12 mouse cellular contexts compared by ENCODE assay signal in genomic region chr7:14030831-14031230, GRCm38 (mm10). TPM values are rescaled to one million over a fixed set of nuclear protein-coding genes. Genes with fewer than 3 reads are reported as not detected.
A peak's percentile ranks its signal among the peaks of the same experiment; 100 is the strongest.
DNase-seq lines count a peak whose midpoint lies in the region; ATAC-seq lines count a peak whose summit lies in the region.
"Not testable (repeated sequence)": the region's sequence is repeated elsewhere in the genome, so short reads cannot be mapped to it uniquely, and the experiment has no call there.
"Had no signal": no experiment of that assay in that cellular context is flagged by ENCODE, and none has a peak within 500 bp of the region (broad histone marks: within the 10 kb centered on the region; RNA-seq: fewer than 3 reads in every experiment).

No protein-coding gene starts in this region.

- DNase-seq in ES-CJ7 (ENCODE audit: low read depth, low spot score) (peak; percentile 21), R1 (ENCODE audit: low read depth, low spot score) (peak; percentile 52), ZHBTc4 (ENCODE audit: low read depth, low spot score) (peak; percentile 67)
- DNase-seq in midbrain, embryonic 11.5 days (ENCODE audit: low spot score, missing footprints) = peak; percentile 54

- not testable (repeated sequence) for H3K27me3 ChIP-seq in midbrain, embryonic 11.5 days (ENCODE audit: control insufficient read depth, insufficient read depth, low read length)

- H3K36me3 ChIP-seq in midbrain, embryonic 11.5 days (ENCODE audit: control insufficient read depth, insufficient read depth, low read length) = not testable (repeated sequence)

- H3K9me3 ChIP-seq in midbrain, embryonic 11.5 days (ENCODE audit: control insufficient read depth, low read length) = not testable (repeated sequence)

- H3K4me1 ChIP-seq in midbrain, embryonic 11.5 days (ENCODE audit: control insufficient read depth, insufficient read depth, low read length) = not testable (repeated sequence)

- not testable (repeated sequence) for ATAC-seq in midbrain, embryonic 11.5 days (ENCODE audit: low FRiP score)

- H3K9ac ChIP-seq in midbrain, embryonic 11.5 days (ENCODE audit: low read length) = not testable (repeated sequence)

- not testable (repeated sequence) for H3K27ac ChIP-seq in midbrain, embryonic 11.5 days (ENCODE audit: low read depth, low read length)

- H3K4me3 ChIP-seq in midbrain, embryonic 11.5 days (ENCODE audit: low read depth, low read length) = not testable (repeated sequence)

- not testable (repeated sequence) for H3K4me2 ChIP-seq in midbrain, embryonic 11.5 days

RNA-seq across cellular contexts. Expression of gene Sult2a4, which starts 41.4 kb away (rescaled TPM):
- polyA plus RNA-seq in midbrain, embryonic 11.5 days (2014; fragmentation: Nextera tagmentation; extraction: Ambion mirVana) = not detected in 2 replicates
- polyA plus RNA-seq: activated CD4-positive, CD25-positive, alpha-beta regulatory T cell, adult 4 months; adrenal gland, adult 2 months; brain, embryonic 14.5 days; C2C12; CD4-positive, CD25-positive, alpha-beta regulatory T cell, adult 4 months; cerebellum, adult 2 months; G1E; Patski had no signal
